Mouse (Mus musculus) neural tube, embryonic 14.5 days (tissue): ENCODE results near the gene Coq9. TPM values are rescaled to one million over a fixed set of nuclear protein-coding genes. Genes with fewer than 3 reads are reported as not detected.
"Not testable (repeated sequence)": the region's sequence is repeated elsewhere in the genome, so short reads cannot be mapped to it uniquely, and the experiment has no call there.

ENCODE experiments used
- ATAC-seq: fragments of 200-750 bp; cut with Nextera tagmentation; 2 replicates; pipeline ENCODE4 v1.8.0; 2017; ENCODE audit warnings: low read depth, mild to moderate bottlenecking, moderate TSS enrichment, moderate library complexity
- H3K27ac ChIP-seq: fragments of 300-500 bp; sonication (generic); 2 replicates; pipeline ENCODE4 v1.5.1; 2014; ENCODE audit warnings: low read depth, mild to moderate bottlenecking, control low read depth, low read length, moderate library complexity, mixed read lengths
- H3K27me3 ChIP-seq: fragments of 300-500 bp; sonication (generic); 2 replicates; pipeline ENCODE4 v1.6.1; 2014; ENCODE audit warnings: low read length; ENCODE audit not compliant: control insufficient read depth, insufficient read depth
- H3K36me3 ChIP-seq: fragments of 300-500 bp; sonication (generic); 2 replicates; pipeline ENCODE4 v1.6.1; 2014; ENCODE audit warnings: low read length, mixed read lengths; ENCODE audit not compliant: control insufficient read depth, insufficient read depth
- H3K4me1 ChIP-seq: fragments of 300-500 bp; sonication (generic); 2 replicates; pipeline ENCODE4 v1.6.1; 2014; ENCODE audit warnings: low read length; ENCODE audit not compliant: control insufficient read depth, insufficient read depth
- H3K4me2 ChIP-seq: fragments of 300-500 bp; sonication (generic); 2 replicates; pipeline ENCODE4 v1.6.1; 2014; ENCODE audit warnings: mild to moderate bottlenecking, low read depth, low read length, control low read depth
- H3K4me3 ChIP-seq: fragments of 300-500 bp; sonication (generic); 2 replicates; pipeline ENCODE4 v1.5.1; 2014; ENCODE audit warnings: low read depth, low read length, control low read depth, mixed read lengths
- H3K9ac ChIP-seq: fragments of 300-500 bp; sonication (generic); replicated peaks from 2 replicates; pipeline ENCODE4 v1.6.1; 2014; ENCODE audit warnings: low read depth, mild to moderate bottlenecking, control low read depth, low read length, mixed read lengths
- H3K9me3 ChIP-seq: fragments of 300-500 bp; sonication (generic); 2 replicates; pipeline ENCODE4 v1.6.1; 2016; ENCODE audit warnings: low read length; ENCODE audit not compliant: control insufficient read depth
- WGBS: fragments of 180-500 bp; shearing (Covaris S2); extraction: QIAGEN DNeasy Blood & Tissue Kit; methylation state at CpG from one replicate; pipeline ENCODE4 v1.1.7; 2014; 5-methylcytosine and 5-hydroxymethylcytosine counted together
- polyA plus RNA-seq: library from polyadenylated mRNA; unstranded; fragments of >200 nt; fragmentation: Nextera tagmentation; extraction: Ambion mirVana; gene quantifications from 2 replicates; pipeline ENCODE4 v1.2.1, GENCODE M21; 2014

The Coq9 gene
- polyA plus RNA-seq, 1 experiment from 2014 or later: 67.1 TPM

DNA sequence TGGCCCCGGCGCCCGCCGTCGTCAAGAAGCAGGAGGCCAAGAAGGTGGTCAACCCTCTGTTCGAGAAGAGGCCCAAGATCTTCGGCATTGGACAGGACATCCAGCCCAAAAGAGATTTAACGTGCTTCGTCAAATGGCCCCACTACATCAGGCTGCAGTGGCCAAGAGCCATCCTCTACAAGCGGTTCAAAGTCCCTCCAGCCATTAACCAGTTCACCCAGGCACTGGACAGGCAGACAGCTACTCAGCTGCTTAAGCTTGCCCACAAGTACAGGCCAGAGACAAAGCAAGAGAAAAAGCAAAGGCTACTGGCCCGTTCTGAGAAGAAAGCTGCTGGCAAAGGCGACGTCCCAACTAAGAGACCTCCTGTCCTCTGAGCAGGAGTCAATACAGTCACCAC, 2.4 kb upstream of the Coq9 start:
- H3K4me2 ChIP-seq, H3K36me3 ChIP-seq, H3K9ac ChIP-seq, H3K27ac ChIP-seq, H3K4me1 ChIP-seq, ATAC-seq, H3K4me3 ChIP-seq, H3K9me3 ChIP-seq, H3K27me3 ChIP-seq: not testable (repeated sequence)
- WGBS: 96% methylated on average over 13 of the region's 13 CpGs

DNA sequence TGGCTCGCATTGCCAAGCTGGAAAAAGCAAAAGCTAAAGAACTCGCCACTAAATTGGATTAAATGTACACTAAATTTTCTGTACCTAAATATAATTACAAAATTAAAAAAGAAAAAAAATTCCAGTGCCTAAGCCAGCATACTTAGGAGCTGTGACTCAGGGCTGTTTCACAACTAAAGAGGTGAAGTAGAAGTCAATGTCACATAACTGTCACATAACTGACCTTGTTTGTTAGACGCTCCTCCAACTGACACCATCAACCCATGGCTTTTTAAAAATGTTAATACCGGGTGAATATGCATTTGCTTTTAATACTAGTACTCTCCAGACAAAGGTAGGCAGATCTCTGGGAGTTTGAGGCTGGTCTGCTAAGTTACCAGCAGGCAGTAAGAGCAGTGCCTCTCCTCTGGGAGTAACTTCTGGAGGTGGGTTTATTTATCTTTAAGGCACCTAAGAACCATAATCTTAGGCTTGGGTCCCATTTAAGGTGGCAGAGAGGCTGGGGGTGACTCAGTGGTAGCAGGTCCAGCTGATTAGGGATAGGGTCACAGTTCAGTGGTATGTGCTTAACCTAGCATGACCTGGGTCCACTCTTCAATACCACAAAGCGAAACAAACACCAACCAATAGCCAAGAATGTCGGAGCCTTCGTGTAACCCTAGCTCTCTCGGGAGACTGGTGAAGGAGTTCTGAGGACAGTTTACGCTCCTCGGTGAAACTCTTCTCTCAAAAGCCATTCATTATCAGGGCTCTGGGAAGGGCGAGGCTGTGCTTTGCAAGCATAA, 1.5 kb upstream of the Coq9 start:
- H3K9me3 ChIP-seq: no peaks in the 10 kb centered on the region
- H3K36me3 ChIP-seq: no peaks in the 10 kb centered on the region; the same call in 1 of the 2 replicates
- peak overlapping the region; percentile 79 for H3K4me2 ChIP-seq
- no peak overlapping the region; the same call in 1 of the 2 replicates for H3K4me3 ChIP-seq
- peaks cover 9% of the 10 kb centered on the region for H3K4me1 ChIP-seq
- no peaks in the 10 kb centered on the region for H3K27me3 ChIP-seq
- H3K9ac ChIP-seq: peak overlapping the region; percentile 90; the same call in 1 of the 2 replicates
- no peak for ATAC-seq
- H3K27ac ChIP-seq: no peak overlapping the region
- WGBS: 77% methylated on average over 11 of the region's 11 CpGs

DNA sequence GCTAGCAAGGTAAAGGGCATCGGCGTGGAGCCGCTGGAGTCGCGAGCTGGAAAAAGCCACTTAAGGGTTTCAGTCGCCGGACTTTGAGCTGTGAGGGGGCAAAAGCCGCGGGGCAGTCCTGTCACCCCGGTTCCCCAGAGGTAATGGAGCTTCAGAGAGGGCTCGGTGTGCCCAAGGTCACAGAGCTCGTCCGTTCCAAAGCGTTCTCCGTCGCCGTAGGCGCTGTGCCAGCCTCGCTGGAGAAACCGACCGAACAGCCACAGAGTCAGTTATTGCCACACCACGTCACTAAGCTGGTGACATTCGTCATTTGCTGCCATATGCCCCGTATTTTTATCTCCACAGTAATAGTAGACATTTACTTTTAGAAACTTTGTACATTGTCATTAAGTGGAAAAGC, 479 bp downstream of the Coq9 start:
- peak overlapping the region; percentile 90 for H3K9ac ChIP-seq
- peaks cover 9% of the 10 kb centered on the region for H3K4me1 ChIP-seq
- peak overlapping the region; percentile 49 for H3K4me2 ChIP-seq
- no peaks in the 10 kb centered on the region for H3K9me3 ChIP-seq
- H3K36me3 ChIP-seq: no peaks in the 10 kb centered on the region; the same call in 1 of the 2 replicates
- H3K27me3 ChIP-seq: no peaks in the 10 kb centered on the region
- WGBS: 0% methylated on average over 24 of the region's 24 CpGs
- peak overlapping the region; percentile 94 for H3K27ac ChIP-seq
- H3K4me3 ChIP-seq: peak overlapping the region; percentile 93
- ATAC-seq: peak; percentile 64

DNA sequence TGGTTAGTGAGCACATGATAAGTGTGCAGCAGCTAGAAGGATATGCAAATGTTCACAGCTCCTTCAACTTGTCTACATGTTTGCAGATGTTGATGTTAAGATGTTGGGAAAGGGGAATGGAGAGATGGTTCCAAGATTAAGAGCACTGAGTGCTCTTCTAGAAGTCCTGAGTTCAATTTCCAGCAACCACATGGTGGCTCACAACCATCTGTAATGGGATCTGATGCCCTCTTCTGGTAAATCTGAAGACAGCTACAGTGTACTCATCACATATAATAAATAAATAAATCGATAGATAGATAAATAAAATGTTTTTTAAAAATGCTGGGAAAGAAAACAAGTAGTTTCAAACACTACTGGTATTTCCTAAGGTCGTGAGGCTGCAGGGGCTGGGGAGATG, 3.1 kb downstream of the Coq9 start:
- peaks cover 9% of the 10 kb centered on the region for H3K4me1 ChIP-seq
- H3K9ac ChIP-seq: no peak overlapping the region
- H3K27ac ChIP-seq: no peak overlapping the region
- 55% methylated on average over 2 of the region's 2 CpGs for WGBS
- H3K27me3 ChIP-seq: no peaks in the 10 kb centered on the region
- H3K36me3 ChIP-seq: peaks cover 10% of the 10 kb centered on the region
- H3K4me3 ChIP-seq: no peak overlapping the region
- no peak overlapping the region for H3K4me2 ChIP-seq
- no peak for ATAC-seq
- no peaks in the 10 kb centered on the region for H3K9me3 ChIP-seq

DNA sequence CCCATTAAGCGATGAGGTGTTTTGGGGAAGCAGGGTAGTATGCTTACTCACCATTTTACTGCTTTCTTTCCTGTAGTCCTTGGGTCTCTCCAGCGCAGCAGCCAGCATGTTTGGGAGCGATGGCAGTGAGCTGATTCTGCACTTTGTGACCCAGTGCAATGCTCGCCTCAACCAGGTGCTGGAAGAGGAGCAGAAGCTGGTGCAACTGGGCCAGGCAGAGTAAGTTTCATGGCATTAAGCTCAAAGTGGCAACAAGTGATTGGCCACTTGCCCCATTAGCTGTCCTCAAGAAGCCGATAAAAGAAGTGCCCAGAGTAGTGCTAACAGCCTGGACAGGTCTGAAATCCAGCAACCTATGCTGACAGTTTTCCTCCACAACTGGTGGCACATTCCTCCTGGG, 11.9 kb downstream of the Coq9 start:
- no peak overlapping the region for H3K4me2 ChIP-seq
- no peaks in the 10 kb centered on the region for H3K4me1 ChIP-seq
- peaks cover 44% of the 10 kb centered on the region for H3K36me3 ChIP-seq
- ATAC-seq: no peak
- no peak overlapping the region for H3K9ac ChIP-seq
- H3K4me3 ChIP-seq: no peak overlapping the region
- H3K9me3 ChIP-seq: no peaks in the 10 kb centered on the region
- no peaks in the 10 kb centered on the region for H3K27me3 ChIP-seq
- H3K27ac ChIP-seq: no peak overlapping the region
- WGBS: 92% methylated on average over 5 of the region's 5 CpGs

DNA sequence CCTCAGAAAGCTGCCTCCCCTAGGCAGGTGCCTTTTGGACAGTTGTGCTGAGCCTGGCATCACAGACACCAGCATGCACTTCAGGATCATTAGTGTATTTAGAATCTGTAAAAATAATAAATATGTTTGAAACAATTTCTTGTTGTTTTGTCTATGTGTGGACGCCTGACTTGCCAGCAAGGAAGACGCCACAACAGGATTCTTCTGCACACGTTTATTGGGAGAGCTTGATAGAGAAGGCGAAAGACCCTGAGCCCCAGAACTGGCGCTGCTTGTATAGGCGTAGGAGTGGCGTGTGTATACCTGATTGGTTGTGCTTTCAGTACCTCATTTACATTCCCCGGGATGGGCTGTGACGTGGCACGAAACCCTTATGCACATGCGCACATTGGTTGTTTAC, 16.6 kb downstream of the Coq9 start:
- WGBS: 90% methylated on average over 11 of the region's 11 CpGs
- not testable (repeated sequence) for H3K27me3 ChIP-seq, H3K4me3 ChIP-seq, H3K4me2 ChIP-seq, H3K9ac ChIP-seq, H3K9me3 ChIP-seq, H3K4me1 ChIP-seq, ATAC-seq, H3K27ac ChIP-seq
- peaks cover 30% of the 10 kb centered on the region for H3K36me3 ChIP-seq

DNA sequence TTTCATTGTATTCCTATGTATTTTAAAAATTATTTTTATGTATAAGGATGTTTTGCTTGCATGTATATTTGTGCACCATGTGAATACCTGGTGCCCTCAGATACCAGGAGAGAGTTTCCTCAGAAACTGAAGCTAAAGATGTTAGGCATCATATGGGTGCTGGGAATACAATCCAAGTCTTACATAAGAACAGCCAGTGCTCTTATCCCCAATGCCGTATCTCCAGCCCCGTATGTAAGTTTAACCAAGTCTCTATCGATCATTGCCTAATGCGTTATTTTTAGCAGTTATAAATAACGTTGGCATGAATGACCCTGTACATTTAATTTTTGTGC, 18.9 kb downstream of the Coq9 start:
- peaks cover 6% of the 10 kb centered on the region; the same call in 1 of the 2 replicates for H3K4me1 ChIP-seq
- no peaks in the 10 kb centered on the region for H3K9me3 ChIP-seq
- H3K27ac ChIP-seq: no peak overlapping the region
- peaks cover 16% of the 10 kb centered on the region; the same call in 1 of the 2 replicates for H3K36me3 ChIP-seq
- H3K27me3 ChIP-seq: no peaks in the 10 kb centered on the region
- H3K4me3 ChIP-seq: peak overlapping the region; percentile 97
- H3K9ac ChIP-seq: no peak overlapping the region
- 34% methylated on average over 5 of the region's 5 CpGs for WGBS
- H3K4me2 ChIP-seq: no peak overlapping the region
- ATAC-seq: peak; percentile 39

DNA sequence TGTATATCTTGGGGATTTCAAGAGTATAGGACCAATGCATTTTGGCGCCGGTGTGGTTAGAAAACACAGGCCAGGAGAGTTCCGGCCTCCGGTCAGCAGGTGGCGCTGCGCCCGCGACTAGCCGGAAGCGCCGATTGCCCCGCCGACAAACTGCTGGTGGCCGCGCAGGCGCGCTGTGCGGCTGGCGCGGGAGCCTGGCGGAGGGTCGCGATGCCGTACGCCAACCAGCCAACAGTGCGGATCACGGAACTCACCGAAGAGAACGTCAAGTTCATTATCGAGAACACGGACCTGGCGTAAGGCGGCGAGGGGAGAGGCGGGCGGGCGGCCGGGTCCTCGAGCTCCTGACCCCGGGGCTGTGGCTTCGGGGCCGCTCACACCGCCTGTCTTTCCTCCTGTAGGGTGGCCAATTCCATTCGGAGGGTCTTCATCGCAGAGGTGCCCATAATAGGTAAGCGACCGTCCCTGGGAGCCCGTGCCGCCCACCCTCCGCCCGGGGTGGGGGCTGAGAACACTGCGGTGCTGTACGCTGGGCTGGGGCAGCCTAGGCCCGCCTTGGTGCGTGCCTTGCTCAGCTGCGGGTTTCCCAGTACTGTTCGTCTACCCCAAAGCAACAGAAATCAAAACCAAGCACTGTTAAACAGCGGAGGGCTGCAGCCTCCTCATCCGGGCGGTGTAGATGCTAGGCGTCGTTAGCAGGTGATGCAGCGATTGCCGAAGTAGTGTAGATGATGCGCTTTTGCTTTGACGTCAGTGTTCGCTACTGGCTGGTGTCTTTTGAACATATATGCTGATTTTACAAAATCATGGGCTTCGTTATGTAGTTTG, 19.4 kb downstream of the Coq9 start, which contains the start of gene Polr2c:
Gene Polr2c (plus strand): TSS at position 105 of the 828 bp plus-strand sequence.
- WGBS: under 1% methylated on average over 57 of the region's 68 CpGs
- peaks cover 15% of the 10 kb centered on the region for H3K36me3 ChIP-seq

More for the DNA sequence above, 19.4 kb downstream of the Coq9 start, which contains the start of gene Polr2c:
- Histone ChIP-seq H3K4me1 (peaks cover 6% of the 10 kb centered on the region; the same call in 1 of the 2 replicates), H3K4me2 (peak within 1 kb of the TSS; percentile 89), H3K4me3 (peak within 1 kb of the TSS; percentile 97), H3K27me3 (no peaks in the 10 kb centered on the region), H3K27ac (peak within 1 kb of the TSS; percentile 66), H3K9me3 (no peaks in the 10 kb centered on the region), H3K9ac (peak within 1 kb of the TSS; percentile 91)
- ATAC-seq: peak; percentile 82
